Mouse (Mus musculus) cerebellum, adult 11-12 months (tissue): ENCODE measurements around the gene S100a16.
A peak's percentile ranks its signal among the peaks of the same experiment; 100 is the strongest.

Source experiments
- DNase-seq: peaks from one replicate; pipeline ENCODE4 v3.0.0; 2022

The S100a16 gene

GRCm38 (mm10) chr3:90537141-90537904 lies at the start of gene S100a16:
Gene S100a16, plus strand, starts transcription at chr3:90537254.
- peak; percentile 78 for DNase-seq

- no peak for DNase-seq
These were observed 48.5 kb upstream of the S100a16 start for GRCm38 (mm10) chr3:90488576-90488975.

GRCm38 (mm10) chr3:90490696-90491256 lies 46.3 kb upstream of the S100a16 start, which contains the start of gene Snapin:
Gene Snapin, minus strand, starts transcription at chr3:90491033.
- peak; percentile 94 for DNase-seq

- DNase-seq, result peak; percentile 47
These were observed 45.7 kb upstream of the S100a16 start for GRCm38 (mm10) chr3:90491350-90491749.

- DNase-seq, result no peak
These were observed 43.1 kb upstream of the S100a16 start for GRCm38 (mm10) chr3:90493831-90494540.

GRCm38 (mm10) chr3:90495850-90496525 lies 41.1 kb upstream of the S100a16 start:
- peak; percentile 11 for DNase-seq

GRCm38 (mm10) chr3:90497597-90497996 lies 39.5 kb upstream of the S100a16 start:
- no peak for DNase-seq

GRCm38 (mm10) chr3:90503444-90503843 lies 33.6 kb upstream of the S100a16 start:
- no peak for DNase-seq

- DNase-seq, result no peak
These were observed 31.8 kb upstream of the S100a16 start for GRCm38 (mm10) chr3:90505216-90505615.

- no peak for DNase-seq
These were observed 30.7 kb upstream of the S100a16 start for GRCm38 (mm10) chr3:90506362-90506761.

- DNase-seq, result no peak
These were observed 28.6 kb upstream of the S100a16 start for GRCm38 (mm10) chr3:90508287-90508949.

GRCm38 (mm10) chr3:90508950-90509746 lies 27.9 kb upstream of the S100a16 start, which contains the start of gene Chtop:
Gene Chtop, minus strand, starts transcription at chr3:90509498.
- peak; percentile 98 for DNase-seq

- no peak for DNase-seq
These were observed 27.3 kb upstream of the S100a16 start for GRCm38 (mm10) chr3:90509747-90510123.

- no peak for DNase-seq
These were observed 24.8 kb upstream of the S100a16 start for GRCm38 (mm10) chr3:90512276-90512675.

GRCm38 (mm10) chr3:90512948-90513642 lies 24.0 kb upstream of the S100a16 start:
- DNase-seq, result no peak

- DNase-seq, result peak; percentile 52
These were observed 23.1 kb upstream of the S100a16 start, which contains the start of the genes S100a1 and S100a13 for GRCm38 (mm10) chr3:90513796-90514590. Gene S100a1, minus strand, starts transcription at chr3:90514392. Gene S100a13, plus strand, starts transcription at chr3:90514435.

GRCm38 (mm10) chr3:90514691-90515090 lies 22.4 kb upstream of the S100a16 start:
- DNase-seq, result no peak

- DNase-seq, result peak; percentile 12
These were observed 21.8 kb upstream of the S100a16 start for GRCm38 (mm10) chr3:90515242-90515641.

- DNase-seq, result no peak
These were observed 21.3 kb upstream of the S100a16 start for GRCm38 (mm10) chr3:90515789-90516188.

GRCm38 (mm10) chr3:90517711-90518110 lies 19.3 kb upstream of the S100a16 start:
- no peak for DNase-seq
